Mouse (Mus musculus) CD4-positive, CD25-positive, alpha-beta regulatory T cell, adult 2 months (primary cell): Measurements from ENCODE around the gene Tcf23.
A peak's percentile ranks its signal among the peaks of the same experiment; 100 is the strongest.

Experiments
- DNase-seq: peaks from one replicate; pipeline ENCODE4 v3.0.0-alpha.2; 2012; ENCODE audit warnings: low read depth, low spot score

The Tcf23 gene

GRCm38 (mm10) chr5:30968416-30968815, at the start of gene Tcf23:
Gene Tcf23 (plus strand): TSS chr5:30968662.
- DNase-seq: no peak

DNA sequence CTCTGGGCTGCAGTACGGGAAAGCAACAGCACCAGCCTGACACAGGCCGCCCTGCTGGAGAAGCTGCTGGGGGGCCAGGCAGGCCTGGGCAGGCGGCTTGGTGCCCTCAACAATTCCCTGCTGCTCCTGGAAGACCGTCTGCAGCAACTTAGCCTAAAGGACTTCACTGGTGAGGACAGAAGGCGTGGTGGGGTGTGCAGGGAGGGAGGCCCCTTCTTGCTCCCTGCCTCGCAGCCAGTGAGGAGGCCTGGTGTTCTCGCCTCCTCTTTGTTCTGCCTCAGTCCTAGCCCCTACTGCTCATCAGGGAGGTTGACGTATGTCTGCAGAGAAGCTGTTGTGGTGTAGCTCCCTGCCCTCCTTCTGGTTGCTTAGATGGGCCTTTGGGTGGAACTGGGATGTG, 49.8 kb upstream of the Tcf23 start:
- DNase-seq: no peak

GRCm38 (mm10) chr5:30919831-30920614, 48.4 kb upstream of the Tcf23 start:
- DNase-seq: no peak

DNA sequence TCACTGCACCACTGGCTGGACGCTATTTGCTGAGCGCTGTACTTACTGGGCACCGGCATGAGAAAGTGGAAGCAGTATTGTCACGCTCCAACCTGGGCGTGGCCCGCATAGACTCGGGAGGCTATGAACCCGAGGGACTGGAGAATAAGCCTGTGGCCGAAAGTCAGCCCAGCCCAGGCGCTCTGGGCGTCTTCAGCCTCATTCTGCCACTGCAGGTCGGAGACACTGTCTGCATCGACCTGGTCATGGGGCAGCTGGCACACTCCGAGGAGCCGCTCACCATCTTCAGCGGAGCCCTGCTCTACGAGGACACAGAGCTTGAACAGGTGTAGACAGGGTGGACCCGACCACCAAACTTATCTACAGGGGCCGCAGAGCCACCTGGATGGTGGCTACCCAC, 47.8 kb upstream of the Tcf23 start:
- DNase-seq: no peak

GRCm38 (mm10) chr5:30921256-30922033, 47.0 kb upstream of the Tcf23 start, which contains the start of gene Khk:
Gene Khk (plus strand): TSS chr5:30921431.
- peak; percentile 97 for DNase-seq

GRCm38 (mm10) chr5:30922581-30923041, 45.9 kb upstream of the Tcf23 start:
- no peak for DNase-seq

DNA sequence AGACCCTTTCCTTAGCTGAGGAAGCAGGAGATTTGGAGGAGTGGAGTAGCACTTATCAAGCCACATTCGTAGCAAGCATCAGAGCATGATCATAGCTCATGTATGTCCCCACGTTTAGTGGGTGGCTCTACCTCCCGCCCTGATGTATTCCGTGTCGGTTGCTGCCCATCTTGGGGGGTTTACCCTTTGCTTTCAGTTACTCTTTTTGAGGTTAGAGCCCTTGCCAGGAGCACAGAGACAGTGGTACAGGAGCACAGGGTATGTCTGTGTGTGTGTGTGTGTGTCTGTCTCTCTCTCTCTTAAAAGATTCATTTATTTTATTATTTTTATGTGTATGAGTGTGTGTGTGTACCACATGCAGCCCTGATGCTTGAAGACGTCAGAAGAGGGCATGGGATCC, 45.3 kb upstream of the Tcf23 start:
- no peak for DNase-seq

DNA sequence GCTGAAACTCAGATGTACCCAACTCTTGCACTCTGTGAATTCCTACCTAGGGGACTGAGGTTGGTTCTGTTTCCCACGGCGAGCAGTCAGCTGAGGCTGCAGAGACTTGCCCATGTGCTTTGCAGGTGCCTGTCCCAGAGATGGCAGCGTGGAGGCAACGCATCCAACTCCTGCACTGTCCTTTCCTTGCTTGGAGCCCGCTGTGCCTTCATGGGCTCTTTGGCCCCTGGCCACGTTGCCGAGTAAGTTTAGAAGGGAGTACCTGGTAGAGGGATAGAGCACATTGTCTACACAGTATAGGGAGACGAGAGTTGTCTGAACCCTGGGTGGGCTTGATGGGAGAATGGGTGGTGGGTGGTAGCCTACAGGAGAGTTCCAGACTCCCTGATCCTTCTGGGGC, 43.8 kb upstream of the Tcf23 start:
- DNase-seq: no peak

- no peak for DNase-seq
Measured at GRCm38 (mm10) chr5:30925217-30925616, 43.2 kb upstream of the Tcf23 start.

- no peak for DNase-seq
Measured at GRCm38 (mm10) chr5:30926073-30926472, 42.4 kb upstream of the Tcf23 start.

DNA sequence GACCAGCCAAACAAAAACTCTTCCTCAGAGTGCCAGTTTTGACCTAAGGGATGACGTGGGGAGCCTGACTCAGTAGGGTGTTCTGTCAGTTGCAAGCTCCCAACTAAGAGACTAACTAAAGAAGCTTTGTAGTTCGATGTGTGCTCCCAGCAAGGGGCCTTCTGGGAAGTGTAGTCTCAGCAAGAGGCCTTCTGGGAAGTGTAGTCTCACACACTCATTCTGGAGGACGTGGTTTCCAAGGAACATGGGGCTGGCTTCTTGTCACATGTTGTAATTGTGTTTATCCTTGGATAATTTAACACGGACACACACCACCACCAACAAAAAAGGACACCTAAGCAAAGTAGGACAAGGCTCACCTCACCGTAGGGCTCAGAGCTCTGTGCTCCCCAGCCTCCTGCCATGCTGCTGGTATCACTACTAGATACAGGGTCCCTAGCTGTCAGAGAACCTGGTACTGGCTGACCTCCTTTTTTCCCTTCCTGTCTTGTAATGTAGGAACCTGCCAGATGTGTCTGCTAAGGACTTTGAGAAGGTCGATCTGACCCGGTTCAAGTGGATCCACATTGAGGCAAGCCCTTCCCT, 40.4 kb upstream of the Tcf23 start:
- DNase-seq: no peak

DNA sequence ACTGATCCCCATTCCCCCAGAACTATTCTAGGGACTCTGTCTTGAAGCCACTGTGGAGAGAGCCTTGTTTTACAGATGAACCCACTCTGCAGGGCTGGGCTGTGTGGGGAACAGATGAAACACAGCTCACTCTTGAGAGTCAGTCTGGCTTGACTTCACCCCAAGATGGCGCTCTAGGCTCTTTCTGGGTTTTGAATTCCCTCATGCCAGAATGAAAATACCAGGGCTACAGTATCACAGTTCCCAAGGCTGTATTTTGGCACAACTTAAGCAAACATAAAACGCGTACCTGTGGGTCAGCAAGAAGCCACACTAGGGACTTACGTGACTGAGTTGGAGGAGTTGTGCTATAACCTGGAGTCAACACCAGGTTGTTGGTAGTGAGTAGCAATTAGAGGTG, 38.3 kb upstream of the Tcf23 start:
- peak; percentile 79 for DNase-seq

- no peak for DNase-seq
Measured at GRCm38 (mm10) chr5:30930846-30931245, 37.6 kb upstream of the Tcf23 start.

GRCm38 (mm10) chr5:30931378-30931777, 37.1 kb upstream of the Tcf23 start:
- DNase-seq: no peak

DNA sequence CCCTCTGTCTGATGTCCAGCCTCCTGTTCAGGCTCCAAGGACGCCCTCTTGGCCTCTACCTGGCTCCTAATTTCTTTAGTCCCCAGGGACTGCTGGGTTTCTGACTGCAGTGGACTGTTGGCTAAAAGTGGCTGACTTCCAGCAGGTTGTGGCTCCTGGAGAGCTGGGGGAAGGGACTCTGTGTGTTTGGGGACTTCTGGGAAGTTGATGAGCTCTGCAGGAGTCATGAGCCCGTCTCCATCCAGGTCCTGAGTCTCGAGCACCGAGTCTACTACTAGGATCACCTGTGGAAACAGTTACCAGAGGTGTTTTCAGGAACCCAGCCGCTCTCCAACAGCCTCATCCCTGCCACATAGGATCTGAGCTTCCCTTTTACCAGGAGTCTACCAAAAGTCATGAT, 34.8 kb upstream of the Tcf23 start:
- no peak for DNase-seq

GRCm38 (mm10) chr5:30934725-30935461, 33.6 kb upstream of the Tcf23 start:
- no peak for DNase-seq

DNA sequence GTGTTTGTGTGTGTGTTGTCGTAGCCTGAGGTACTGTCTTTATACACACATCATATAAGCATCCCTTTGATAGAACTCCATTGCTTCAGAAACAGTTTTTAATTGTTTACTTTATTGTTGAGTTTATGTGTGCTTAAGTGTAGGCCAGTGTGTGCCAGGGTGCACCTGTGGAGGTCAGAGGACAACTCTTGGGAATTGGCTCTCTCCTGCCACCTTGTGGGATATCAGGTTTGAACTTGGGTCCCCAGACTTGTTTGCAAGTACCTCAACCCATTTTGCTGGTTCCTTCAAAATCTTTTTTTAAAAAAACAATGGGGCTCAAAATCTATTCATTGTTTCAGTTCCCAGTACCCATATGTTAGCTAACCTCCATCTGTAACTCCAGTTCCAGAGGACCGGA, 25.5 kb upstream of the Tcf23 start:
- DNase-seq: peak; percentile 58

- DNase-seq: no peak
Measured at GRCm38 (mm10) chr5:30944344-30944743, 24.1 kb upstream of the Tcf23 start.

GRCm38 (mm10) chr5:30944956-30945781, 23.3 kb upstream of the Tcf23 start, which contains the start of gene Cgref1:
Gene Cgref1 (minus strand): TSS chr5:30945591.
- peak; percentile 58 for DNase-seq

DNA sequence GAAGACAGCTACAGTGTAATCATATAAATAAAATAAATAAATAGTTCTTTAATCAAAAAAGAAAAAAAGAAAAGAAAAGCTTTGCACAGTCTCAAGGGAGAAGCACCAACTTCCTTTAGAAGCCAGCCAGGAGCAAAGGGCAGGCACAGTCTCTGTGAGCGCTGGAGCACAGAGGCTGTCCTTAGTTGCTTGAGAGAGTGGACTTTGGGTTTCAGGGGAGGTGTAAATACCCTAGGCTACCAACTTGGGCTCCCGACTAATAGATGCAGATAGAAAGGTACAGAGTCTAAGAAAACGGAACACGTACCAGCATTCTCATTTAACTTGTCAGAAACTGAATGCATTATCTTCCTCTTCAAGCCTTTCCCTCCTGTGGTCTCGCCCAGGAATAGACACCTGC, 19.8 kb upstream of the Tcf23 start:
- DNase-seq: no peak
